Mouse (Mus musculus): ENCODE measurements at regions not wholly inside any gene's neighbourhood (a gene's known extent, or its start where the extent isn't known, plus 50 kb on each side); places are given as distances from the start of the nearest gene placed in this dataset.
A peak's percentile ranks its signal among the peaks of the same experiment; 100 is the strongest.

- no peak for DNase-seq (ENCODE audit: low read depth, low spot score)
These were observed 152.1 kb upstream of the Pgrmc2 start for GRCm38 (mm10) chr3:41234994-41235393.

DNA sequence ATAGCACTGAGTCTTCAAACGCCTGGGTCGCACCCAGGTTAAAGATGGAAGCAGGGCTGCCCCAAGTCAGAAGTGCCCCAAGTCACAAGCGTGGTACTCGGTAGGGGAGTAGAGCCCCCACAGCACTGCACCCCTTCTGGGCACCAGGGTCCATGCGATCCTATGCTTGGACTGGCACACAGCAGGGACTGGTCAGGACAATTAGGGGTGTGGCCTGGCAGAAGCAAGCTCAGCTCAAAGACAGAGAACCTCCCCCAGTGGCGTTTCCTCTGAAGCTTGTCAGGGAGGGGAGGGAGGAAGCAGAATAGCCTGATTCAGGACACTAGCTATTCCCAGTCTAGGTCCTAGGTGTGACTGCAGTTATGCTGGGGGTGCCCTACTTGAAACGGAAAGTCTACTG is 151.3 kb upstream of the Pgrmc2 start:
- no peak for DNase-seq (ENCODE audit: low read depth, low spot score)

DNA sequence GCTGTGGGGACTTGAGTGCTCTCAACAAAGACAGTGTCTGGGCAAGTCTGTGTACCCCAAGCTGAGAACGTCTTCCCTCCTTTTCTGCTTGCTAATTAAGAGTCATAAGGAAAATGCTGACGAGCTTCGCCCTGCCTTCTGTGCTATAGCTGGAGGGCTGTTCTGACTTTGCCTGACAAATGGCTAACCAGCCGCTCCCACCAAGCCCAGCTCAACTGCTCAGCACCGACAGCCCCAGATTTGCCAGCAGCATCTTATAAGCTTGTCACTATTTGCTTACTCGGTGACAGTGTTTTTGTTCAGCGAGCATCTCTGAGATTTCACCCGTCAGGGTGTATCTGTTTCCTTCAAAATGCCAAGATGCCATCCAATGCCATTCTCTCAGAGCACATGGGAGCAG is 150.6 kb upstream of the Pgrmc2 start:
- no peak for DNase-seq (ENCODE audit: low read depth, low spot score)

- DNase-seq (ENCODE audit: low read depth, low spot score) = no peak
These were observed 148.1 kb upstream of the Pgrmc2 start for GRCm38 (mm10) chr3:41230961-41231377.

DNA sequence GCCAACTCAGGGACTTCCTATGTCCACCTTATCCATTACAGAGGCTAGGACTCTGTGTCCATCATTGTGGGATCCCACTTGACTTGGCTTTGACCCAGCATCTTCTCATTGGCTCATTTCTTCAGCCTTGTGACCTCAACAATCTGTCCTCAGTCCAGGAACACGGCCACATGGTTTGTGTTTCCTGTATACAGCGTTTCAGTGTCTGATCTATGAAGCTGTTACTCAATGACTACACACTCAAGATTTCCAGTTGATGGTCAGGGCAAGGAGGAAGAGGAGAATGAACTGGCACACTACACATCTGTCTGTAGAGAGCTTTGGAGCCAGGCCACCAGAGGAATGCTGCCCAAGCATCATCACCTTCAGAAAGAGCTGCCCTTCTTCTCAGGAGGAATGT is 146.6 kb upstream of the Pgrmc2 start:
- DNase-seq (ENCODE audit: low read depth, low spot score) = no peak

DNA sequence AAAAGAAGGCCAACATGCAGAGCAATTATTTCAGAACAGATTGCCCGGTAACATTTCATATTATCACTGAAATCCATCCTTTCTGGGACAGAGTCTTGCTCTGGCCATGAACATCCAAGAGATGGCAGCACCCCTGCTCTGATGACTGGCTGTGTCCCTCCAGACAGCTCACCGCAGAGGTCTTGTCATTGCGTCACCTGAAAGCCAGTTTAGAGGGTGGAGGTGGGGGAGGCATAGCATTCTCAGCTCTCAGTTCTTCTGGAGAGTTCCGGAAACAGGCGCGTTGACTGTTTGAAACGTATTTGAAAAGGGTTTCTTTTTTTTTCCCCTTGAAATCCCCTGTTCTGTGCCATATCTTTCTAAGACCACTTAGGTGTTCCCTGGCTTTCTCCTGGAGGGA is 145.7 kb upstream of the Pgrmc2 start:
- DNase-seq (ENCODE audit: low read depth, low spot score) = peak; percentile 13

GRCm38 (mm10) chr3:41220746-41221145 is 137.9 kb upstream of the Pgrmc2 start:
- DNase-seq (ENCODE audit: low read depth, low spot score) = no peak

DNA sequence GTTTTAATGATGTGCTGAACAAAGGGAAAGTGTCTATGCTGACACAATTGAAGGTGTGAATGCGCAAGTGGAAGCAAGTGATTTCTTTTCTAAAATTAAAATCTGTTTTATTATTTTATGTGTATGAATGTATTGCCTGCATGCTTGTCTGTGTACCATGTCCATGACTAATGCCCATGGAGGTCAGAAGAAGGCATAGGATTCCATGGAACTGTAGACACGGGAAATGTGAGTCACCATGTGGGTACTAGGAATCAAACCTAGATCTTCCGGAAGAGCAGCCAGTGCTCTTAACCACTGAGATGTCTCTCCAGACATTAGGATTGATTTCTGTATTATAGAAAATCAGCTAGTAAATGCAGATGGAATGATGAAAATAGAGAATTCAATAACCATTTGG is 134.9 kb upstream of the Pgrmc2 start:
- no peak for DNase-seq (ENCODE audit: low read depth, low spot score)

GRCm38 (mm10) chr3:41213533-41213932 is 130.7 kb upstream of the Pgrmc2 start:
- DNase-seq (ENCODE audit: low read depth, low spot score) = no peak

DNA sequence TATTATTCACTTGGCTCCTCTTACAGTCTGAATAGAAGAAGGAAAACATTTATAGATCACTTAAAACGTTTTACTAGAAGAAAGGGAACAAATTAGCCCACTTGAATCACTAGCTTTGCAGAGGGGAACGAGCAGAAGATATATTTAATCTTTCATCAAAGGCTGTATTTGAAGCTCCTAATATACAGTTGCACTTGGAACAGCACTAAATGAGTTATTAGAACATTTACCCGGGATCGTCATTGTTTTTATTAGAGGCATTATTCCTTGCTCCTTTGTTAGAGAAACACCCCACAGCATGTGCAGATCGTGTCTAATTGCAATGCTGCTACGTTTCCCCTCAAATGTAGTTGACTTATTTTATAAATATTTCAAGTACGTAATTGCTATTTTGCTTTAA is 127.5 kb upstream of the Pgrmc2 start:
- DNase-seq (ENCODE audit: low read depth, low spot score) = no peak

DNA sequence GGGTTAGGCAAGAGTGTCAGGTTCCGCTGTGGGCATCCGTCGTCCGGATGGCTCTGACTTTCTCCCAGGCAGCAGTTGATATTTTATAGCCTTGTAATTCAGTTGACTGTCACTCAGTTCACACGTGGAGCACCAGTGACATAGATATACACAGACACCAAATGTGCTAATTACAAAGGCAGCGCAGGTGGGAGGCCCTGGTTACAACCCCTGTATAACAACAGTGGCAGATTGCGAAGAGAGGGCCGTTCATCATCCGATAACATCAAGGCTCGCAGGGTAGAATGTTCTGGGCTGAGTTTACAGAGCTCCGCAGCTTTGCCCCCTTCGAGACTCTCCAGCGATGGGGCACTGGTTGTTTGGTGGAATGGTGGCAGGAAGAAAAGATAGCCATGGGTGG is 120.0 kb upstream of the Pgrmc2 start:
- no peak for DNase-seq (ENCODE audit: low read depth, low spot score)

- no peak for DNase-seq (ENCODE audit: low read depth, low spot score)
These were observed 118.9 kb upstream of the Pgrmc2 start for GRCm38 (mm10) chr3:41201782-41202181.

DNA sequence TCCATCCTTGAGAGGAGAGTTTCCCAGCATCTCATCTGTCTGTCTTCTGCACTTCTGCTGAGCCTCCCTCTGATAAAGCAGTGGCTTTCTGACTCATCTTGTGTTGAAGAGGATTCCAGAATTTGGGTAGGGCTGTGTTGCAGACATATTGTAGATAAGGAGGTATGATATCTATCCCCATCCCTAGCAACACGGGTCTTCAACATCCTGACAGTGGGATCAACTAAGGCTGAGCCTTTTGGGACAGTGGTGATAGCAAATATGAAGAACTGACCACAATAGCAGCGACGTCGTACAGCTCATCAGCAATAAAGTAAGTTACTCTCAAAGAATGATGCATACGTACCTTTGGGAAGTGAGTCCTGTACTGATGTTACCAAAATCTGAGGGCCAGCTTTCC is 117.2 kb upstream of the Pgrmc2 start:
- DNase-seq (ENCODE audit: low read depth, low spot score) = no peak

DNA sequence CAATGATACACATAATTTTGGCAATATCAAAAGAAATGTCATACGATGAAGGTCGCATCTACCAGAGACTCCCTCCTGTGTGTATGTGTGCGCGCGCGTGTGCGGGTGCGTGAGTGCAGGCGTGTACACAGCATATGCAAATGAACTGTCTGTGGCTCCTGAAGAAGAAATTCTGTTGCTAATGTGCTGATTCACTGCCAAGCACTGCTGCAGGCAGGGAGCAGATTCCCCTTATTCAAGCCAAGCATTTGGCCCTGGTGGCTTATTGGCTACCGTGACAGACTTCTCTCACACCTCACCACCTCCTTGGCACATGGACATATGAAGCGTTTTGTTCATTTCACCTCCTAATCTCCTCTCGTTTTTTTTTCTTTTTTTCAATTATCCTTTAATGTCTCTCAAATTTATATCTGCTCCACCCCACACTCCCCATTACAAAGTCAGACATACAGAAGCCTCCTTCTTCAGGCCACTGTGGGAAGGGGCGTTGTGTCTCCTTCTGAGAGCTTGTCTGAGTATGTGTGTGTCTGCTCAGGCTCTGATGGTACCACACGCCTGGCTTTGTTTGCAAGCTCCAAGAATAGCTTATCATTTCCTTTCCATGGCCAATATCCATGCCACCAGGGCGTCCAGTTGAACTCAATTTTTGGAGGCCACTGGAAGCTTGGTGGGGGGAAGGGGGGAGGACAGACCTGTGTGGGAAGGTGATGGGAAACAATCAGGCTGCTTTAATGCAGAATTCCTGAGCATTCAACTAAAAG is 115.5 kb upstream of the Pgrmc2 start:
- DNase-seq (ENCODE audit: low read depth, low spot score) = no peak

DNA sequence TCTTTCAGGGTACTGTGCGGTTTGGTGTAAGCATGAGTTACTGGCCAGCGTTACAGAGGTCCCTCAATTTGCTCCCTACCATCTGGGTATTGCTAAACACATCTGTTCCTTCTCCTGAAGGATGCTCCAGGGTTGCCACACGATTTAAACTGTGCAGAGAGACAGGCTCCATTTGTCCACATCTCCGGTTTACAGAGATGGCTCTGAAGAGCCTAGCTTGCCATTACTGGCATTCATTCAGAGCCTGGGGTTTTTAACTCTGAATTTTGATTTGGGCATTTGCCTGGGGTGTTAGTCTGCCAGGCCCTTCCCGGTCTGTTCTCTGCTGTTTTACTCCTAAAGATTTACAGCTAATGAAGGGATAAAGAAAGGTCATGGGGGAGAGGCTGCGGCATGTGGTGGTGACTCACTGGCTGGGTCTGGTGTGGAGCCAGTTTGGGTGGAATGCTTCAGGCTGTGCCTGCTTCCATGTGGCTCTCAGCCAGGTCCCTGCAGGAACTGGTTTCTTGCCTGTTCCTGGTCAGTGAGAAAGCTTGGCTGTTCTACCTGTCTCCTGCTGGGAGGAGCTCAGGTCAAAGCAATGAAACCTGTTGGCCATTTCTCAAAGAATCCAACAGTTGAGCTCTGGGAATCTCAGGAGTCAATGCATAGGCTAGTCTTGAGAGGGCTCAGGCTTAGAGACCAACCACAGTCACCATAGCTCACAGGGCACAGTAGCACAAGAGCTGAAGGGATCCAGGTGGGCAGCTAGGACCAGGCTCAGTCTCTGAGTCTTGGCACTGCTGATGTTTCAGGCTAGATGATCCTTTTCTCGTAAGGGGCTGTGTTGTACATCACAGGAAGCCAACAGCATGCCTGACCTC is 112.5 kb upstream of the Pgrmc2 start:
- no peak for DNase-seq (ENCODE audit: low read depth, low spot score)

GRCm38 (mm10) chr3:41194311-41195112 is 111.7 kb upstream of the Pgrmc2 start:
- no peak for DNase-seq (ENCODE audit: low read depth, low spot score)

DNA sequence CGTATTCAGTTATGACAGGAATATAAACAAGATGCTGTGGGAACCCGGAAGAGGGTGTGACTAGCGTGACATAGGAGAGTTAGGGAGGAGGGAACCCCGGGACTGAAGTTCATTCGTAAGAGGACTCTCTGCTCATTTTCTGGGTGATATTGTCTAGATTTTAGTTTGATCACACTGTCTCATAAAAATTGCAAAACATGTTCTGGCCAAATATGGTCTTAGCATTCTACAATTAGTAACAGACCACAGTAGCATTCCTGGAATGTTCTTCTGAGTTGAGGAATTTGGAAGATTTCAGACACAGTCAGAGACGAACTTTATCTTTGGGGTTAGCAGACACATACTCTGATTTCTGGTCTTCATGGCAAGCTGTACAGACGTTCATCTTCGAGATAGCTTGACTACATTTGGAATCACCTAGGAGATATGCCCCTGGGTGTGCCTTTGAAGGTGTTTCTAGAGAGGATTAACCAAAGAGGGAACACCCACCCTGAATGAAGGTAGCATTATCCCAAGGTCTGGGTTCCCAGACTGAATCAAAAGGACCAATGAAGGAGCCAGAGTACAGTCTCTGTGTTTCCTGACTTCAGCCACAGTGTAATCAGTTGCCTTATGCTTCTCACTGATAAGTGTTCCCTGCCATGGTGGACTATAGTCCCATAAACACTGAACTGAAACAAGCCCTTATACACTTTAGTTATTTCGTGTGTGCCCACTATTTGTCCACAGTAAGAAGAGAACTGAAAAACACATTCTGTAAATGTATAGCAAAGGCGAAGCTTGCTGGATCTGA is 102.7 kb upstream of the Pgrmc2 start:
- no peak for DNase-seq (ENCODE audit: low read depth, low spot score)

GRCm38 (mm10) chr3:41184375-41184774 is 101.5 kb upstream of the Pgrmc2 start:
- no peak for DNase-seq (ENCODE audit: low read depth, low spot score)

GRCm38 (mm10) chr3:41182900-41183595 is 100.2 kb upstream of the Pgrmc2 start:
- DNase-seq (ENCODE audit: low read depth, low spot score) = no peak

GRCm38 (mm10) chr3:41182036-41182899 is 99.4 kb upstream of the Pgrmc2 start:
- peak; percentile 65 for DNase-seq (ENCODE audit: low read depth, low spot score)

Data from retina, postnatal 7 days (tissue).